Mouse (Mus musculus) E14TG2a.4 (cell line): ENCODE measurements around the gene Krtap9-1.

Experiments used
- CTCF ChIP-seq: conservative IDR thresholded peaks from 2 replicates; pipeline ENCODE4 v1.5.1; 2014; ENCODE audit warnings: low read length
- NANOG ChIP-seq: IDR thresholded peaks from 2 replicates; pipeline ENCODE4 v1.6.1; 2014; ENCODE audit warnings: borderline replicate concordance, low read length, mixed read lengths

DNA sequence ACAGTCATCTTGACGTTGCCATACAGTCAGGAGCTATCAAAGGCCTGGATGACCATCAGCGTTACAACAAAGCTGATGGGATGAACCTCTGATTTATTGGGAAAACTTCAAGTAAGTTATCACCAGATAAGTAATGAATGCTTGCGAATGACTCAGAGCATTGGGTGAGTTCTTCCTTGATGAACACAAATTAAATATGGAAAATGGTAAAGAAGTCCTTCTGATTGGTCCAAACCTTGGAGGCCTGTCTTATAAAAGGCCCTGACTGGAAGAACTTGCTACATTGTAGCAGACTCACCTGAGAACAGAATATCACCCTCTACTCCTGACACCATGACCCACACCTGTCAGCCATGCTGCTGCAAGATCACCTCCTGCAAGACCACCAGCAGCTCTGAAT lies 41.3 kb downstream of the Krtap9-1 start, which contains the start of gene Gm11565:
- no peak for TF ChIP-seq CTCF
- TF ChIP-seq NANOG: no peak
